Mouse (Mus musculus): ENCODE results near the gene Ubap1l. TPM values are rescaled to one million over a fixed set of nuclear protein-coding genes. Genes with fewer than 3 reads are reported as not detected.

Ubap1l gene
- polyA plus RNA-seq, 1 experiment from 2014 or later: 0.08 TPM

DNA sequence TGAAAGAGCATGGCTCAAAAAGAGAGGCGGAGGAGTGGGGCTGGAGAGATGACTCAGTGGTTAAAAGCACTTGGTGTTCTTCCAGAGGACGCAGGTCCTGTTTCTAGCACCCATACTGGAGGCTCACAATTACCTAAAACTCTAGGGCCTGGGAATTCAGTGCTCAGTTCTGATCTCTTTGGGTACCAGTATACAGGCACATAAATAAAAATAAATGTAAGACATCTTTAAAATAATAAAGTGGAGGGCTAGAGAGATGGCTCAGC is 44.3 kb downstream of the Ubap1l start:
- Histone ChIP-seq H3K27me3 (ENCODE audit: insufficient read depth, low read length) (no peaks in the 10 kb centered on the region), H3K4me2 (ENCODE audit: low read length) (no peak overlapping the region), H3K27ac (no peak overlapping the region), H3K9me3 (replicated peaks; ENCODE audit: low read length) (no peaks in the 10 kb centered on the region), H3K4me1 (replicated peaks; ENCODE audit: insufficient read depth, low read length) (no peaks in the 10 kb centered on the region), H3K4me3 (replicated peaks; ENCODE audit: low read depth, low read length) (no peak overlapping the region), H3K9ac (ENCODE audit: low read depth, low read length) (no peak overlapping the region), H3K36me3 (ENCODE audit: insufficient read depth, low read length) (no peaks in the 10 kb centered on the region)
- WGBS: 81% methylated on average over 2 of the region's 2 CpGs
- DNase-seq (ENCODE audit: low spot score) (no peak), ATAC-seq (replicated peaks; ENCODE audit: low FRiP score, low read depth) (no peak)
- no peak for TF ChIP-seq CTCF (IDR thresholded peaks at IDR 0.05; ENCODE audit: low read depth)

DNA sequence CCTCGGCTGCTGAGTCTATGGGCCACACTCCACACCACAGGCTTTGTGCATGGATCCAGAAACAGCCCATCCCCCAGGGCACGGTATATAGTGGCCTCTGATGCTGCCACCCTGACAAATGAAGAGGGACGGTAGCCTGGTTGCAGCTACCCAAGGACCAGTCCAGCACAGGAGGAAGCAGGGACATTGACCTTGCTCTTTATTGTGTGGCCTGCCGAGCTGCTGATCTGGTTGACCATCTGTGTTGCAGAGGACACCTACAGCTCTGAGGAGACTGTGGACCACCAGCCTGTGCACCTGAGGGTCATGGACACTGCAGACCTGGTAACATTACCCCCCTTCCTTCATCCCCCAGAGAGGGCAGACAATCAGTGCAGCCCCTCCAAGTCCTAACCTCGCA is 46.5 kb downstream of the Ubap1l start:
- H3K27ac ChIP-seq: no peak overlapping the region
- no peaks in the 10 kb centered on the region for H3K36me3 ChIP-seq (ENCODE audit: insufficient read depth, low read length)
- ATAC-seq (replicated peaks; ENCODE audit: low FRiP score, low read depth): no peak
- H3K9me3 ChIP-seq (replicated peaks; ENCODE audit: low read length): no peaks in the 10 kb centered on the region
- H3K4me3 ChIP-seq (replicated peaks; ENCODE audit: low read depth, low read length): no peak overlapping the region
- H3K4me1 ChIP-seq (replicated peaks; ENCODE audit: insufficient read depth, low read length): no peaks in the 10 kb centered on the region
- no peak overlapping the region for H3K9ac ChIP-seq (ENCODE audit: low read depth, low read length)
- 74% methylated on average over 5 of the region's 5 CpGs for WGBS
- H3K4me2 ChIP-seq (ENCODE audit: low read length): no peak overlapping the region
- TF ChIP-seq CTCF (IDR thresholded peaks at IDR 0.05; ENCODE audit: low read depth): no peak
- DNase-seq (ENCODE audit: low spot score): no peak
- no peaks in the 10 kb centered on the region for H3K27me3 ChIP-seq (ENCODE audit: insufficient read depth, low read length)

DNA sequence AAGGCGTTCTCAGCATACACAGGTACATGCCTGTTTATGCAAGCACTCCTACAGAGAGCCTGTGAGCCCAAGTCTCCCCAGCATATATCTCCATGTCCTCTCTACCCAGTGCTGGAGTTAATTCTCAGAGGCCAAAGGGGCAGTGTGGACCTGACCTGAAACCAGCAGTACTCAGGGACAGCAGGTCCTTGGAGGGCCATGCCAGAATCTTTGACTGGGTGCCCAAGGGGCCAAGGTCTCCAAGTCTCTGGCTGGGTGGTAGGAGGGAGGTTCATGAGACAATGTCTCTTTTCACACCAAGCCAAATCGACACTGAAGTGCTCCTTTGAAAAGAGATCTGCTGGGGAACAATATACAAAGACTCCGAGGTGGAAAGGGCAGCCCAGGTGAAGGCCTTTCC is 47.0 kb downstream of the Ubap1l start:
- WGBS: 64% methylated on average over 3 of the region's 3 CpGs
- Histone ChIP-seq H3K9me3 (replicated peaks; ENCODE audit: low read length) (no peaks in the 10 kb centered on the region), H3K27me3 (ENCODE audit: insufficient read depth, low read length) (no peaks in the 10 kb centered on the region), H3K9ac (ENCODE audit: low read depth, low read length) (no peak overlapping the region), H3K4me1 (replicated peaks; ENCODE audit: insufficient read depth, low read length) (no peaks in the 10 kb centered on the region), H3K4me3 (replicated peaks; ENCODE audit: low read depth, low read length) (no peak overlapping the region), H3K27ac (no peak overlapping the region), H3K4me2 (ENCODE audit: low read length) (no peak overlapping the region), H3K36me3 (ENCODE audit: insufficient read depth, low read length) (no peaks in the 10 kb centered on the region)
- ATAC-seq (replicated peaks; ENCODE audit: low FRiP score, low read depth): no peak
- no peak for DNase-seq (ENCODE audit: low spot score)
- TF ChIP-seq CTCF (IDR thresholded peaks at IDR 0.05; ENCODE audit: low read depth): no peak

DNA sequence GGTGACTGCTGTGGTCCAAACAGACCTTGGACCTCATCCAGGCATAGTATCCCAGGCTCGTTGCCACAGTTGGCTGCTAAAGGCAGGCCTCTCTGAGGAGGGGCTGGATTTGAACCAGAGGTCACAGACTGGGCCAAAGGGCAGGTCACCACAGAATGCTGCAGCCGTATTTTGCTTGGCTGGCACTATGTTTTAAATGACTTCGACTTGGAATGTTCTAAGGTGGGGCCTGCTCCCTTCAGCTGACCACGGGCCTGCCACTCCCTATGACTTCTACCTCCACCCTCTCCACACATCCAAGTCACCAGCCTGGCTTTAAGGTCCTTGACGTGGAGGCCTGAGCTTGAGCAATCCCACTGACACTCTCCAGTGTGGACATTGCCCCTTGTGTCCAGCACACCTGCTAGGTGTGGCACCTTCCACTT is 48.0 kb downstream of the Ubap1l start:
- Histone ChIP-seq H3K27me3 (ENCODE audit: insufficient read depth, low read length) (no peaks in the 10 kb centered on the region), H3K4me3 (replicated peaks; ENCODE audit: low read depth, low read length) (no peak overlapping the region), H3K4me1 (replicated peaks; ENCODE audit: insufficient read depth, low read length) (no peaks in the 10 kb centered on the region), H3K27ac (no peak overlapping the region), H3K4me2 (ENCODE audit: low read length) (no peak overlapping the region), H3K9me3 (replicated peaks; ENCODE audit: low read length) (no peaks in the 10 kb centered on the region), H3K9ac (ENCODE audit: low read depth, low read length) (no peak overlapping the region), H3K36me3 (ENCODE audit: insufficient read depth, low read length) (no peaks in the 10 kb centered on the region)
- DNase-seq (ENCODE audit: low spot score) (no peak), ATAC-seq (replicated peaks; ENCODE audit: low FRiP score, low read depth) (peak; percentile 74)
- 45% methylated on average over 5 of the region's 5 CpGs for WGBS
- TF ChIP-seq CTCF (IDR thresholded peaks at IDR 0.05; ENCODE audit: low read depth): no peak

DNA sequence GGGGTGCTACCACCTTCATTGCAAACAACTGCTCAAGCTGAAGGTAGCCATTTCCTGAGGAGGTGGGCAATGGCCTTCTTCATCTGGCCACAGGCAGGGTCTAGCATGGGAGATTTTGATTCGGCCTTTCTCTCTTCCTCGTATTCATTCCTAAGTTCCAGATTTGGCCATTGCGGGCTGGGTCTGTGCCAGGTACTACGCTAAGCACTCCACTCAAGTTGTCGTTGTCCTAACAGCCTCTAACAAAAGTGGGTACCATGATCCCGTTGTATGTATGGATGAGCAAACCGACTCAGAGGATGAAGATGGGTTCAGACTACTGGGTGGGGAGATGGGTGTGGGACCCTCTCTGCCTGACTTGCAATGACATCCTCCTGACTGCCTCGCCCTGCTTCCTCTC is 49.5 kb downstream of the Ubap1l start:
- ATAC-seq (replicated peaks; ENCODE audit: low FRiP score, low read depth) (no peak), DNase-seq (ENCODE audit: low spot score) (no peak)
- Histone ChIP-seq H3K9me3 (replicated peaks; ENCODE audit: low read length) (no peaks in the 10 kb centered on the region), H3K9ac (ENCODE audit: low read depth, low read length) (no peak overlapping the region), H3K27me3 (ENCODE audit: insufficient read depth, low read length) (no peaks in the 10 kb centered on the region), H3K4me2 (ENCODE audit: low read length) (no peak overlapping the region), H3K4me1 (replicated peaks; ENCODE audit: insufficient read depth, low read length) (no peaks in the 10 kb centered on the region), H3K36me3 (ENCODE audit: insufficient read depth, low read length) (no peaks in the 10 kb centered on the region), H3K27ac (no peak overlapping the region), H3K4me3 (replicated peaks; ENCODE audit: low read depth, low read length) (no peak overlapping the region)
- TF ChIP-seq CTCF (IDR thresholded peaks at IDR 0.05; ENCODE audit: low read depth): no peak
- WGBS: 91% methylated on average over 8 of the region's 8 CpGs

DNA sequence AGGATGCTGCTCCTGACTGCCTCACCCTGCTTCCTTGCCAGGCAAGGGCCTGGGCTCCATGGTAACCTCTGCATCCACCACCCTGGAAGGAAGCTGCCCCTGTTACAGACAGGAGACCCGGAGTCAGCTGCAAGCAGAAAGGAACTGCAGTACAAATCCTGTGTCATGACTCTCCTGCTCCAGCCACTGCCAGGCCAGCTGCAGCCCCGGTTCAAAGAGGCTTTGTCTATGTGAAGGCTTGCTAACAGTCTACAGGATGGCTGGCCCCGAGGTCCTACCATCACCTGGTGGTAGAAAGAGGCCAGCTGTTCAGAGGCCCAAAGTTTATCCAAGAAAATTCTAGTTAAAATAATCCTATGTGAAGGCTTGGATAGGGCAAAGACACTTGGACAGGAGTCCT is 50.5 kb downstream of the Ubap1l start:
- no peaks in the 10 kb centered on the region for H3K27me3 ChIP-seq (ENCODE audit: insufficient read depth, low read length)
- no peak overlapping the region for H3K4me2 ChIP-seq (ENCODE audit: low read length)
- 71% methylated on average over 3 of the region's 3 CpGs for WGBS
- H3K4me1 ChIP-seq (replicated peaks; ENCODE audit: insufficient read depth, low read length): no peaks in the 10 kb centered on the region
- ATAC-seq (replicated peaks; ENCODE audit: low FRiP score, low read depth): no peak
- H3K9ac ChIP-seq (ENCODE audit: low read depth, low read length): no peak overlapping the region
- TF ChIP-seq CTCF (IDR thresholded peaks at IDR 0.05; ENCODE audit: low read depth): no peak
- H3K36me3 ChIP-seq (ENCODE audit: insufficient read depth, low read length): no peaks in the 10 kb centered on the region
- no peaks in the 10 kb centered on the region for H3K9me3 ChIP-seq (replicated peaks; ENCODE audit: low read length)
- DNase-seq (ENCODE audit: low spot score): no peak
- no peak overlapping the region for H3K4me3 ChIP-seq (replicated peaks; ENCODE audit: low read depth, low read length)
- H3K27ac ChIP-seq: no peak overlapping the region

DNA sequence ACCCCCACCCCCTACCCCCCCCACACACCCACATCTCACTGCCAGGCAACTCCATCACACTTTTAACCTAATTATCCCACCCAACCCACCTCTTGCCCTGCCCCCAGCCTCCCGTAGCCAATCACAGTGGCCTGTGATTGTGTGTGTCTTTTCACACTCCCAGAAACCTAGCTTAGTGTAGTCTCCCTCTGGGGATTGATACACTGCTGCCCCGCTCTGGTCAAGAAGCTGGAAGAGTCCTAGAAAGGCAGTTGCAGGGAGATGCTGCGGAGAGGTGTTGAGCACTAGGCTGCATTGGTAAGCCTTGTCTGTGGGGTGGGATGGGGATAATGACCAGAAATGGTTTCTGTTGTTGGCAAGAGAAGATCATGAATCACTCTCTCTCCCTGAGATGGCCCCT is 56.9 kb downstream of the Ubap1l start:
- Histone ChIP-seq H3K4me3 (replicated peaks; ENCODE audit: low read depth, low read length) (no peak overlapping the region), H3K27ac (no peak overlapping the region), H3K9ac (ENCODE audit: low read depth, low read length) (no peak overlapping the region), H3K36me3 (ENCODE audit: insufficient read depth, low read length) (no peaks in the 10 kb centered on the region), H3K27me3 (ENCODE audit: insufficient read depth, low read length) (no peaks in the 10 kb centered on the region), H3K4me2 (ENCODE audit: low read length) (no peak overlapping the region), H3K4me1 (replicated peaks; ENCODE audit: insufficient read depth, low read length) (no peaks in the 10 kb centered on the region), H3K9me3 (replicated peaks; ENCODE audit: low read length) (no peaks in the 10 kb centered on the region)
- ATAC-seq (replicated peaks; ENCODE audit: low FRiP score, low read depth): no peak
- WGBS: 24% methylated on average over 3 of the region's 3 CpGs
- DNase-seq (ENCODE audit: low spot score): no peak
- TF ChIP-seq CTCF (IDR thresholded peaks at IDR 0.05; ENCODE audit: low read depth): peak; percentile 43; the same call in 1 of the 2 replicates
